Mouse (Mus musculus): ENCODE measurements at regions not wholly inside any gene's neighbourhood (a gene's known extent, or its start where the extent isn't known, plus 50 kb on each side); places are given as distances from the start of the nearest gene placed in this dataset.

DNA sequence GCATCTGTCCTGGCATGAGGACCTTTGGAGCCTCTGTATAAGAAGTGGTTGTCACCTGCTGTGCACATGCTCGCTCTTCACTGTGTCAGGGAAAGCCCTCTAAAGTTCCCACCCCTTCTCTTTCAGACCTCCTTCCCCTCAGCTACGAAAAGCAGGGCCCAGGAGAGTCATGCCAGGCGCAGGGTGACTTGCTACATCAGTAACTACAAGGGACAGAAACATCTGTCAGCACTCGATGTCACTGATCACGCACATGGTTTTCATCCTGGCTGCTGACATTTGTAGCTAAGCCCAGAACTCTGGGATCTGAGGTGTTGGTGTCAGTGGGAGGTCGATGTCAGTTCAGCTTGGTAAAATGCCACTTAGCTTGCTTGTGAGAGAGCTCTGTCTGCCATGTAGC is 137.3 kb downstream of the En1 start:
- TF ChIP-seq CTCF (IDR thresholded peaks at IDR 0.05; ENCODE audit: control insufficient read depth, insufficient read depth, insufficient read length) (no peak), USF1 (IDR thresholded peaks at IDR 0.05; ENCODE audit: low read depth) (no peak), CEBPB (IDR thresholded peaks at IDR 0.05; ENCODE audit: low read depth) (no peak)
